Mouse (Mus musculus) R1 (cell line): ENCODE results near the gene Hpse2.

Experiments used
- DNase-seq: peaks from one replicate; pipeline ENCODE4 v3.0.0-alpha.2; 2018; ENCODE audit warnings: low read depth, low spot score

Hpse2 gene

DNA sequence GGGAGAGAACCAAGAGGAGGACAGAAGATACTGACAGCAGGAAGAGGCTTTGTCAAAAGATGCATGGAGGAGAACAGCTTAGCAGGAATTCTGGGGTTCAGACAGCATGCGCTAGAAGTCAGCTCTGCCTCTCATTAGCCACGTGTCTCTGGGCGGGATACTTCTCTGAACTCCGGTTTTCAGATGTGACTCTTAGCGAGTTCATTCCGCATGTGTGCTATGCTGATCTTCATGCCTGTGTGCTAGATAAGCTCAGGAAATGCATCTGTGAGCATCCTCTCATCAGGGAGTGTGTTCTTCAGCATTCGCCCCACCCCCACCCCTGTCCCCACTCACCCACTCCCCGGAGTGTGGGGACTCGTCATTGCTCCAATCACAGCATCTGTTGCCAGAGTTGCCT lies 650.4 kb downstream of the Hpse2 start:
- no peak for DNase-seq
